Mouse (Mus musculus): ENCODE measurements around the gene 2210407C18Rik. TPM values are rescaled to one million over a fixed set of nuclear protein-coding genes. Genes with fewer than 3 reads are reported as not detected.

The 2210407C18Rik gene
- polyA plus RNA-seq, 1 experiment from 2014 or later = 1,066 TPM

DNA sequence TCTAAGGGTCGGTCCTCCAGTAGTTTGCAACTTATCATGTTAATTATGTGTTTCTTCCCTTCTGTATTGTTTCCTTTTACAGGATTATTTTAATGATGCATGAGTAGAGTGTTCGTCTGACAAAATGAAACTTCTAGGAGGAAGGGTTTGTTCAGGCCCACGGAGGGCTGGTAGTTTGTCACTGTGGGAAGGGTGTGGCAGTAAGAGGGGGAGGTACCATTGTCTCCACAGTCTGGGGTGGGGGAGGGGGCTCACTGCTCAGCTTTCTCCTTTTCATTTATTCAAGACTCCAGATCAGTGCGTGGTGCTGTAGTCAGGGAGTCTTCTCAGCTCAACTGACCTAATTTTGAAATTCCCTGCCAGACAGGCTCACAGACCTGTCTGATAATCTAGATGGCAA lies 10.3 kb upstream of the 2210407C18Rik start:
- DNase-seq (ENCODE audit: low spot score) = no peak
- H3K4me3 ChIP-seq (ENCODE audit: low read depth, low read length) = no peak overlapping the region
- TF ChIP-seq CTCF (IDR thresholded peaks at IDR 0.05; ENCODE audit: low read depth) = no peak
- no peak for TF ChIP-seq EP300 (optimal IDR thresholded peaks at IDR 0.05)
- H3K27ac ChIP-seq (replicated peaks) = no peak overlapping the region
- 33% methylated on average over 4 of the region's 4 CpGs for WGBS
- H3K9ac ChIP-seq (ENCODE audit: low read length) = no peak overlapping the region
- no peaks in the 10 kb centered on the region for H3K27me3 ChIP-seq (ENCODE audit: control insufficient read depth, insufficient read depth, low read length)
- no peak for ATAC-seq (ENCODE audit: low FRiP score, low TSS enrichment)
- no peak overlapping the region for H3K4me2 ChIP-seq (replicated peaks; ENCODE audit: low read depth)
- no peaks in the 10 kb centered on the region for H3K9me3 ChIP-seq (ENCODE audit: control insufficient read depth, low read length)
- no peaks in the 10 kb centered on the region for H3K4me1 ChIP-seq (replicated peaks; ENCODE audit: control insufficient read depth, insufficient read depth)
- no peaks in the 10 kb centered on the region for H3K36me3 ChIP-seq (ENCODE audit: control insufficient read depth, insufficient read depth, low read length)

DNA sequence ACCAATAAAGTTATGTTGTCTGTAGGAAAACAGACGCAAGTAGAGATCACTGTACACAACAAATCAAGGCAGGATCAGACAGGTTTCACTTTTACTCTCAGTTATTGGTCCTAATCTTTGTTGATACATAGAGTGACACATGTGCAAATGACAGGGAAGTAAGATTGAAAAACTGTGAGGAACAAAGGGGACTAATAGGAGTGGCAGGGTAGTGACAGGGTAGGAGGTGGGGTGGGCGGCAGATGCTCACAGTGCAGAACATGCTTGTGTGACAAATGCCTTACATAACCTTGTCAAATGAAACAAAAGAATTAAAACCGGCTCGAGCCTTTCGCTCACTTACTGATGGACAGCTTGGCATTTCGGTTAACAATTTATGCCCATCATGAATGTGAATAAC lies 2.9 kb upstream of the 2210407C18Rik start:
- ATAC-seq (ENCODE audit: low FRiP score, low TSS enrichment) = peak; percentile 80

DNA sequence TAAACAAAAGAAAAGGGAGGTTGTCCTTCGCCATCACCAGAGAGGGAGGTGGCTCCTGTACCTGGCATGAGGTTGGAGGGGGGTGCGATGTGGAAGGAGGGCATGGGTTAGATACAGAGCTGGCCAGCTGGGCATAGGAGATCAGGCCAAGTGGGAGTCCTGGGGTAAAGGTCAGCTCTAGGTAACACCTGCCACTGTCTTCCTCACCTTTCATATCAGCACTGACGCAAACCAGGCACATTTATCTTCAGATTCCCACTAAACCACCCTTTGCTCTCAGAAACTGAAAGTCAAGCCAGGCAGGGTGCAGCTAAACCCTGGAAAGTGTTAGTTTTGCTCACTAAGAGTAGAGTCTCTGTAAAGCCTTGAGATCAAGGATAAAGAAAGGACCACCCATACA lies 2.5 kb upstream of the 2210407C18Rik start:
- Histone ChIP-seq H3K36me3 (ENCODE audit: control insufficient read depth, insufficient read depth, low read length) (no peaks in the 10 kb centered on the region), H3K4me3 (ENCODE audit: low read depth, low read length) (no peak overlapping the region), H3K4me1 (replicated peaks; ENCODE audit: control insufficient read depth, insufficient read depth) (no peaks in the 10 kb centered on the region), H3K9ac (ENCODE audit: low read length) (no peak overlapping the region), H3K27me3 (ENCODE audit: control insufficient read depth, insufficient read depth, low read length) (no peaks in the 10 kb centered on the region), H3K4me2 (replicated peaks; ENCODE audit: low read depth) (no peak overlapping the region), H3K9me3 (ENCODE audit: control insufficient read depth, low read length) (no peaks in the 10 kb centered on the region), H3K27ac (replicated peaks) (0 out of 2 replicates have a peak overlapping the region, but pooled peaks have one; percentile 30)
- TF ChIP-seq EP300 (optimal IDR thresholded peaks at IDR 0.05) = no peak
- TF ChIP-seq CTCF (IDR thresholded peaks at IDR 0.05; ENCODE audit: low read depth) = no peak
- WGBS = 47% methylated on average over 3 of the region's 3 CpGs
- ATAC-seq (ENCODE audit: low FRiP score, low TSS enrichment) (peak; percentile 92), DNase-seq (ENCODE audit: low spot score) (peak; percentile 84)

More for the DNA sequence above, 2.9 kb upstream of the 2210407C18Rik start:
- Histone ChIP-seq H3K27me3 (ENCODE audit: control insufficient read depth, insufficient read depth, low read length) (no peaks in the 10 kb centered on the region), H3K4me1 (replicated peaks; ENCODE audit: control insufficient read depth, insufficient read depth) (no peaks in the 10 kb centered on the region), H3K9me3 (ENCODE audit: control insufficient read depth, low read length) (no peaks in the 10 kb centered on the region), H3K4me3 (ENCODE audit: low read depth, low read length) (no peak overlapping the region), H3K36me3 (ENCODE audit: control insufficient read depth, insufficient read depth, low read length) (no peaks in the 10 kb centered on the region), H3K9ac (ENCODE audit: low read length) (no peak overlapping the region), H3K4me2 (replicated peaks; ENCODE audit: low read depth) (no peak overlapping the region), H3K27ac (replicated peaks) (0 out of 2 replicates have a peak overlapping the region, but pooled peaks have one; percentile 30)
- TF ChIP-seq CTCF (IDR thresholded peaks at IDR 0.05; ENCODE audit: low read depth) = no peak
- no peak for TF ChIP-seq EP300 (optimal IDR thresholded peaks at IDR 0.05)
- WGBS = 52% methylated on average over 6 of the region's 6 CpGs
- DNase-seq (ENCODE audit: low spot score) = peak; percentile 44

DNA sequence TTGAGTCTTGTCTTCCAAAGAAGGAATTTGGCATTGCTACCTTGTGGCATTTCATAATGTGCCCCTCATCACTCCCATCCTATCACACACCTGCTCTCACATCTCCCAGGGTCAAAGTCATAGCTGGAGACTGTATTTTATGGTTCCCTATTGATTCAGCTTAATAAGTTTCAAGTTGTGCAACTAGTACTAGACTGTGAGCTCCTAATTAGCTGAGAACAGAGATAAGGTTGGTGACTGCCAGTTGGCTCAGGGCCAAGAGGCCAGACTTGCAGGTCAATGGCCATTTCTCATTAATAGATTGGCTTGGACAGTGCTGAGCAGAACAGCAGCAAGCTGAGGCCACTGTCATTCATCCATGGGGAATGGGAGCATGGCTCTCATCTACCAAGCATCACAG lies 1.3 kb downstream of the 2210407C18Rik start:
- no peak overlapping the region for H3K27ac ChIP-seq (replicated peaks)
- H3K4me1 ChIP-seq (replicated peaks; ENCODE audit: control insufficient read depth, insufficient read depth) = no peaks in the 10 kb centered on the region
- no peaks in the 10 kb centered on the region for H3K9me3 ChIP-seq (ENCODE audit: control insufficient read depth, low read length)
- no peaks in the 10 kb centered on the region for H3K27me3 ChIP-seq (ENCODE audit: control insufficient read depth, insufficient read depth, low read length)
- H3K4me2 ChIP-seq (replicated peaks; ENCODE audit: low read depth) = no peak overlapping the region
- H3K4me3 ChIP-seq (ENCODE audit: low read depth, low read length) = no peak overlapping the region
- H3K9ac ChIP-seq (ENCODE audit: low read length) = no peak overlapping the region
- DNase-seq (ENCODE audit: low spot score) (peak; percentile 62), ATAC-seq (ENCODE audit: low FRiP score, low TSS enrichment) (0 out of 2 replicates have a peak, but pooled peaks have one; percentile 4)
- no peaks in the 10 kb centered on the region for H3K36me3 ChIP-seq (ENCODE audit: control insufficient read depth, insufficient read depth, low read length)
- TF ChIP-seq CTCF (IDR thresholded peaks at IDR 0.05; ENCODE audit: low read depth) (no peak), EP300 (optimal IDR thresholded peaks at IDR 0.05) (no peak)

DNA sequence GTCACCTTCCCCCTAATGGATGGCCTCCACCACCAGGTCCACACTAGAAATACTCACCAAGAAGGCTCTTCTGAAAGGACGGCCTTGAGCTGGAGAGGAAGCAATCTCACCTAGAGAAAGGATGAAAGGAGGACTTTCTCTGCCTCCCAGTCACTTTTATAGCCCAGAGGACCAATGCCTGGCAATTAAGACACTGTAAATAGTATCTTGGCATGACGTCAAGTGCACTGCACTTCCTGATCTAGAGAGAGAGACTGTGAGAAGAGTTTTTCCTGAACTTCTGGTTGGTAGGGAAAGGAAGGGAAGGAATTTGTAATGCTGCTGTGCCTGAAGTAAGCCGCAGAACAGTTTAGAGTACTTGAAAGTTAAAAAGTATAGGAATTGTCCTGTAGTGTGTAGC lies 2.5 kb downstream of the 2210407C18Rik start:
- no peaks in the 10 kb centered on the region for H3K27me3 ChIP-seq (ENCODE audit: control insufficient read depth, insufficient read depth, low read length)
- peak; percentile 58 for ATAC-seq (ENCODE audit: low FRiP score, low TSS enrichment)
- WGBS = 55% methylated on average over 3 of the region's 3 CpGs
- TF ChIP-seq EP300 (optimal IDR thresholded peaks at IDR 0.05) = no peak
- no peak overlapping the region; the same call in 1 of the 2 replicates for H3K4me2 ChIP-seq (replicated peaks; ENCODE audit: low read depth)
- no peaks in the 10 kb centered on the region for H3K9me3 ChIP-seq (ENCODE audit: control insufficient read depth, low read length)
- peak; percentile 50 for DNase-seq (ENCODE audit: low spot score)
- no peak overlapping the region for H3K9ac ChIP-seq (ENCODE audit: low read length)
- H3K27ac ChIP-seq (replicated peaks) = no peak overlapping the region
- H3K36me3 ChIP-seq (ENCODE audit: control insufficient read depth, insufficient read depth, low read length) = no peaks in the 10 kb centered on the region
- no peak overlapping the region for H3K4me3 ChIP-seq (ENCODE audit: low read depth, low read length)
- no peaks in the 10 kb centered on the region for H3K4me1 ChIP-seq (replicated peaks; ENCODE audit: control insufficient read depth, insufficient read depth)

DNA sequence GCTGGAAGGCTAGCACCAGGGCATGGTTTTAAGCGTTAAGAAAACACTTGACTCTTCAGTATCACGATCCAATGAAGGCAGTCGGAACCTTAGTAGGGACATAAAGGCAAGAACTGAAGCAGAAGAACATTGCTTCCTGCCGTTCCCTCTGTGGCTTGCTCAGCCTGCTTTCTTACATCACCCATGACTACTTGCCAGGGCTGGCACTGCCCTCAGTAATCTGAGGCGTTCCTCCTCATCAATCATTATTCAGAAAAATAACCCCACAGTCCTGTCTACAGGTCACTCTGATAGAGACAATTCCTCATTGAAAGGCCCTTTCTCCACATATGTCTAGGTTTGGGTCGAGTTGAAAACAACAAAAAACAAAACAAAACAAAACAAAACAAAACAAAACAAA lies 8.8 kb downstream of the 2210407C18Rik start:
- no peak overlapping the region for H3K4me2 ChIP-seq (replicated peaks; ENCODE audit: low read depth)
- H3K9ac ChIP-seq (ENCODE audit: low read length) = no peak overlapping the region
- H3K4me1 ChIP-seq (replicated peaks; ENCODE audit: control insufficient read depth, insufficient read depth) = no peaks in the 10 kb centered on the region
- peak; percentile 48 for DNase-seq (ENCODE audit: low spot score)
- H3K27me3 ChIP-seq (ENCODE audit: control insufficient read depth, insufficient read depth, low read length) = no peaks in the 10 kb centered on the region
- no peak overlapping the region for H3K4me3 ChIP-seq (ENCODE audit: low read depth, low read length)
- no peaks in the 10 kb centered on the region for H3K9me3 ChIP-seq (ENCODE audit: control insufficient read depth, low read length)
- peak; percentile 54 for ATAC-seq (ENCODE audit: low FRiP score, low TSS enrichment)
- H3K36me3 ChIP-seq (ENCODE audit: control insufficient read depth, insufficient read depth, low read length) = no peaks in the 10 kb centered on the region
- 0 out of 2 replicates have a peak overlapping the region, but pooled peaks have one; percentile 70 for H3K27ac ChIP-seq (replicated peaks)
- TF ChIP-seq EP300 (optimal IDR thresholded peaks at IDR 0.05) (no peak), CTCF (IDR thresholded peaks at IDR 0.05; ENCODE audit: low read depth) (no peak)
- 74% methylated on average over 6 of the region's 6 CpGs for WGBS

Measured in stomach, postnatal 0 days (tissue).